Mouse (Mus musculus): ENCODE results near the gene Lgi4. TPM values are rescaled to one million over a fixed set of nuclear protein-coding genes. Genes with fewer than 3 reads are reported as not detected.

The Lgi4 gene
- polyA plus RNA-seq, 1 experiment, result 35.6 TPM

DNA sequence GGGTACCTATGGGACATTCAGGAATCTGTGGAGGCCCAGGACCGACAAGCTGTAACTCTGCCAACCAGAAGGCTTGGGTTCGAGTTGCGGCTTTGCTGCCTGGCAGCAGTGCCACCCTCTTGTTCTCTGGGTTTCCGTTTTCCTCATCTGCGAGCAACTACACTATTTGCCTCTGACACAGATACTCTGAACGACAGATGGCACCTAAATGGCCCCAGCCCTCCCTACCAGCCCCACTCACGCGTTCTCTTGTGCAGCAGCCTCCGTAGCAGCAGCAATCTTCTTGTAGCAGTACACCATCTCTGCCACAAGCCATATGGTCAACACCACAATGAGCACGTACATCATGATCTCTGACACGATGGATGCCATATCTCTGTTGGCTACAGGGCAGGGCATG lies 58.3 kb downstream of the Lgi4 start:
- Histone ChIP-seq H3K27ac (ENCODE audit: insufficient read depth, low read length) (no peak overlapping the region), H3K4me1 (ENCODE audit: control insufficient read depth, insufficient read depth, low read length) (peaks cover 4% of the 10 kb centered on the region), H3K4me3 (ENCODE audit: insufficient read depth, low read length) (no peak overlapping the region)
- TF ChIP-seq POLR2A (IDR thresholded peaks at IDR 0.05; ENCODE audit: extremely low read depth, insufficient read depth, low read length), result no peak
- TF ChIP-seq CTCF (IDR thresholded peaks at IDR 0.05; ENCODE audit: extremely low read depth, insufficient read depth, low read length), result no peak

DNA sequence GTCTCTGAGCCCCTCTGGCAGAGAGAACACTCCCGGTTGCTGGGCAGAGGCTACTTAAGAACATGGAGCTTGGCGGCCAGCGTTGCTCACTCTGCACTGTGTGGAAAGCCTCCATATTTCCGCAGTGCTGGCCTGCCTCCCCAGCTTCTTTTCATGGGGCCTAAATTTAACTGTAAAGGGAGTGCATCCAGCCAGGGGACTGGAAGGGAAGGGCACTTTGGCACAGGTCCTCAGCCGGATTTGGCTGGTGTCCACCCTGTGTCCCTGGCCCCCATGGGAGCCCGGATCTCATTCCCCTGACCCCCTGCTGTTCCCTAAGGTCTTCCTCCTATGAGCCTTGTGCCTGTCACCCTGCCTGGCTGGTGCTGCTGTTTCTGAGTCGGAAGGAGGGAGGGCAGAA lies 59.3 kb downstream of the Lgi4 start:
- TF ChIP-seq POLR2A (IDR thresholded peaks at IDR 0.05; ENCODE audit: extremely low read depth, insufficient read depth, low read length) (no peak), CTCF (IDR thresholded peaks at IDR 0.05; ENCODE audit: extremely low read depth, insufficient read depth, low read length) (no peak)
- Histone ChIP-seq H3K27ac (ENCODE audit: insufficient read depth, low read length) (no peak overlapping the region), H3K4me3 (ENCODE audit: insufficient read depth, low read length) (no peak overlapping the region), H3K4me1 (ENCODE audit: control insufficient read depth, insufficient read depth, low read length) (peaks cover 4% of the 10 kb centered on the region)

DNA sequence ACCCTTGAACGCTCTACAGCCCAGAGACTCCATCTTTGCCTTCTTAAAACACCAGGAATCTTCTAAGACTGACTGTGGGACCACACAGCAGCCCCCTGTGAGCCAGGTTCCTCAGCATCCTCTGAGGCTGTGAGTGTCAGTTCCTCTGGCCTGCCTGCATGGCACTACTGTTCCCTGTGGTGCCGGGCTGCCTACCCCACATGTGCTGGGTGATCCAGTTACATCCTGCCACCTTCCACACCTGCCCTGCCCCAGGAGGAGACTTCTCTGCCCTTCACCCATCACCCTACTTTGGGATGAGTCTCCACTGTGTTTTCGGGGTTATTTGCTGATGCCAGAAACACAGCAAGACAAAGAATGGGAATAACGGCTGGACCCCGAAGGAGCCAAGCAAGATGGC lies 60.4 kb downstream of the Lgi4 start:
- Histone ChIP-seq H3K4me3 (ENCODE audit: insufficient read depth, low read length) (no peak overlapping the region), H3K27ac (ENCODE audit: insufficient read depth, low read length) (no peak overlapping the region), H3K4me1 (ENCODE audit: control insufficient read depth, insufficient read depth, low read length) (peaks cover 5% of the 10 kb centered on the region)
- TF ChIP-seq POLR2A (IDR thresholded peaks at IDR 0.05; ENCODE audit: extremely low read depth, insufficient read depth, low read length), result no peak

Other genes with a start within 250 kb of the Lgi4 start
- gene Ffar2, start 235.6 kb upstream of the Lgi4 start, polyA plus RNA-seq (2012; rRNA removed), result 0.09 and 0.38 TPM in 2 replicates
- 0.13 TPM in 1 of 2 replicates, not detected in the other for gene Ffar3, start 203.2 kb upstream of the Lgi4 start, polyA plus RNA-seq (2012; rRNA removed)
- 0.02 TPM in 1 of 2 replicates, not detected in the other for gene Ffar1, start 197.8 kb upstream of the Lgi4 start, polyA plus RNA-seq (2012; rRNA removed)
- gene Cd22, start 179.0 kb upstream of the Lgi4 start, polyA plus RNA-seq (2012; rRNA removed), result 0.15 and 0.83 TPM in 2 replicates
- 412 and 613 TPM in 2 replicates for gene Mag, start 144.5 kb upstream of the Lgi4 start, polyA plus RNA-seq (2012; rRNA removed)
- not detected in 2 replicates for gene Hamp2, start 134.7 kb upstream of the Lgi4 start, polyA plus RNA-seq (2012; rRNA removed)
- gene Hamp, start 115.3 kb upstream of the Lgi4 start, polyA plus RNA-seq (2012; rRNA removed), result not detected in 2 replicates
- gene Usf2, start 102.5 kb upstream of the Lgi4 start, polyA plus RNA-seq (2012; rRNA removed), result 202 and 241 TPM in 2 replicates
- 10.2 and 11.3 TPM in 2 replicates for gene Lsr, start 85.9 kb upstream of the Lgi4 start, polyA plus RNA-seq (2012; rRNA removed)
- gene Fam187b, start 85.6 kb upstream of the Lgi4 start, polyA plus RNA-seq (2012; rRNA removed), result 0.15 and 0.38 TPM in 2 replicates
- gene Fxyd5, start 16.9 kb upstream of the Lgi4 start, polyA plus RNA-seq (2012; rRNA removed), result 52.7 and 62.8 TPM in 2 replicates
- 378 and 426 TPM in 2 replicates for gene Fxyd7, start 7.9 kb upstream of the Lgi4 start, polyA plus RNA-seq (2012; rRNA removed)
- gene Fxyd1, start 2.1 kb upstream of the Lgi4 start, polyA plus RNA-seq (2012; rRNA removed), result 141 and 156 TPM in 2 replicates
- 0.59 and 1.0 TPM in 2 replicates for gene Fxyd3, start 17.4 kb downstream of the Lgi4 start, polyA plus RNA-seq (2012; rRNA removed)
- 4.2 and 4.9 TPM in 2 replicates for gene Hpn, start 55.9 kb downstream of the Lgi4 start, polyA plus RNA-seq (2012; rRNA removed)
- 1,195 and 1,252 TPM in 2 replicates for gene Scn1b, start 67.7 kb downstream of the Lgi4 start, polyA plus RNA-seq (2012; rRNA removed)
- 183 and 188 TPM in 2 replicates for gene Gramd1a, start 96.6 kb downstream of the Lgi4 start, polyA plus RNA-seq (2012; rRNA removed)
- gene Scgb2b2, start 231.2 kb downstream of the Lgi4 start, polyA plus RNA-seq (2012; rRNA removed), result not detected in 2 replicates
- not detected in 2 replicates for gene Scgb1b2, start 232.5 kb downstream of the Lgi4 start, polyA plus RNA-seq (2012; rRNA removed)